Mouse (Mus musculus): ENCODE data around the gene Stambp. TPM values are rescaled to one million over a fixed set of nuclear protein-coding genes. Genes with fewer than 3 reads are reported as not detected.

Stambp gene
- polyA plus RNA-seq, 1 experiment from 2014 or later, result 20.9 TPM

DNA sequence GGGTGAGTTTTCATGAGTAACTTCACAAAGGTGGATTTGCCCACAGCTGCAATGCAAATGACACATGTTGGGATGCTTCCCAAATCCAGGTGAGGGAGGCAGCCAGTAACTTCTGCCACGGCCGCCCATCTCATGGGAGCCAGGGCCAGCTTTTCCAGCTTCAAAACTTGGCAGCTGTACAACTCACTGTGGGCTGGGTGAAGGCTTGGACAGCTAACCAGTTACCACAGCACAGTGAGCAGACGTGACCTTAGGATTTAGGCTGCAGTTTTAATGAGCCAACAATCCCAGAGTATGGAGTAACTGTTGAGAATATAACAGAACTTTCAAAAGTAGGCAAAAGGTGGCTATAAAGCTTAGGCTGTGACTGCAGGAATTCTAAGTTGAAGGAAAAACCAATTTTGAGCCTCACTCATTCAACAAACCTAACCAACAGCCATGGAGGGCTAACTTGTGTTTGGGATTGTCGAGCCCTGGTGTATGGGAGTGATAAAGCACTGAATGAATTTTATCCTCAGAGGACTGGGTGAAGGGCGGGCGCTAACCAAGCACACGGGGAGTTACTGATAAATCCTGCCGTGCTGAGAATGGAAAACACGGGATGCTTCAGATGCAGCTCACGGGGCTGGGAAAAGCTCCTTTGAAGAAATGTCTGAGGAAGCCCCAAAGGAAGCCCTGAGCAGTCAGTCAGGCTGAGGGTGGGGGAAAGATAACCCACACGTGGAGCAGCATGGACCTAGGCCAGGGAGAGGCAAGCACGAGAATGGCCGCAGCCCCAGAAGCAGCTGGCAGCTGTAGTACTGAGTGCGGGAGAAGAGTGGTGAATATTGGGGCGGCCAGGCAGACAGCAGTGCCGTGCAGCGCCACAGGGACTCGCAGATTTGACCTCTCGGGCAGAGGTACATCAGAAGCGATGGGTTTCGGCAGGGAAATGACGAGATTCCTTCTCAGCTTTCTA, 75.5 kb downstream of the Stambp start:
- H3K4me1 ChIP-seq (ENCODE audit: control insufficient read depth, insufficient read depth, low read length), result no peaks in the 10 kb centered on the region
- H3K9me3 ChIP-seq (replicated peaks; ENCODE audit: control insufficient read depth, low read length), result no peaks in the 10 kb centered on the region
- H3K4me2 ChIP-seq (ENCODE audit: low read depth, low read length), result no peak overlapping the region
- no peaks in the 10 kb centered on the region for H3K36me3 ChIP-seq (replicated peaks; ENCODE audit: control insufficient read depth, insufficient read depth, low read depth, low read length)
- no peak for DNase-seq (ENCODE audit: low spot score)
- no peak overlapping the region for H3K27ac ChIP-seq (replicated peaks; ENCODE audit: low read depth, low read length)
- no peak overlapping the region for H3K4me3 ChIP-seq (ENCODE audit: low read depth, low read length)
- no peak overlapping the region for H3K9ac ChIP-seq (replicated peaks; ENCODE audit: low read length)
- WGBS, result 89% methylated on average over 22 of the region's 22 CpGs
- H3K27me3 ChIP-seq (ENCODE audit: control insufficient read depth, insufficient read depth, low read length), result no peaks in the 10 kb centered on the region
- ATAC-seq (replicated peaks; ENCODE audit: insufficient number of reproducible peaks, low FRiP score, low TSS enrichment, low read depth), result no peak

DNA sequence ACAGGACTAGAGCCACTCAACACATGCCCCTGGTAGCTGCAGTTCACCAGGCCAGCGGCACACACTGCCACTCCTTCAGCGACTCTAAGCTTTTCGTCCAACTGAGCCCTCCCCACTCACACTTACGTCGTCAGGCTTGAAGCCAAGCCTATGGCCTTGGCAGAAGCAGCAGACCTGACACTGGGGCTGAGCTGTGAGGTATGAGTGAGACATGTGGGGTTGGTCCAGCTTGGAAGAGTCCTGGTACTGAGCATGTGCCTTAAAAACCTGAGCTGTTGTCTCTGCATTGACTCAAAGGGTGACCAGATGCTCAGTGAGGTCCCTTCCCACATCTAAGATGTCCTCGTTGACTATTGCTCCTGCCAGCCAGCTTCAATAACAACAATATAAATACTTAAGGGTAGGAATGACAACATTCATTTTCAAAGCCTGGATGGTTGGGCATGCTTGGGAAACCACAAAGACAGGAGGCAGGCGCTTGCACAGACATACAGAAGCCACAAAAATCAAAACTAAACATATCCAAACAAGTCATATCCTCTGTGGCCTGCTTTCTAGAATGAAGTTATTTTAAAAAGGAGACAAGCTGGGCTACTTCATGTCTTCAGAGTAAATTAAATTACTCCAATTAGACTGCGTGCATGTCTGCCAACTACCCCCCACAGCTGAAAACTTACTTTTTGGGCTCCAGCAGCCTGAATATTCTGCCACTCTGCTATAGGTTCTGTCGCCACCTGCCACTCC, 76.3 kb downstream of the Stambp start:
- H3K36me3 ChIP-seq (replicated peaks; ENCODE audit: control insufficient read depth, insufficient read depth, low read depth, low read length), result no peaks in the 10 kb centered on the region
- no peak overlapping the region for H3K27ac ChIP-seq (replicated peaks; ENCODE audit: low read depth, low read length)

More for the DNA sequence above, 76.3 kb downstream of the Stambp start:
- Histone ChIP-seq H3K27me3 (ENCODE audit: control insufficient read depth, insufficient read depth, low read length) (no peaks in the 10 kb centered on the region), H3K9me3 (replicated peaks; ENCODE audit: control insufficient read depth, low read length) (no peaks in the 10 kb centered on the region), H3K4me1 (ENCODE audit: control insufficient read depth, insufficient read depth, low read length) (no peaks in the 10 kb centered on the region), H3K9ac (replicated peaks; ENCODE audit: low read length) (no peak overlapping the region), H3K4me3 (ENCODE audit: low read depth, low read length) (no peak overlapping the region), H3K4me2 (ENCODE audit: low read depth, low read length) (no peak overlapping the region)
- ATAC-seq (replicated peaks; ENCODE audit: insufficient number of reproducible peaks, low FRiP score, low TSS enrichment, low read depth) (no peak), DNase-seq (ENCODE audit: low spot score) (no peak)
- WGBS, result 89% methylated on average over 9 of the region's 9 CpGs

Other genes with a start within 250 kb of the Stambp start
- gene Mthfd2, start 246.8 kb downstream of the Stambp start, polyA plus RNA-seq (2014; fragmentation: Nextera tagmentation; extraction: Ambion mirVana), result 58.7 and 59.7 TPM in 2 replicates
- 80.0 and 85.7 TPM in 2 replicates for gene Mob1a, start 246.7 kb downstream of the Stambp start, polyA plus RNA-seq (2014; fragmentation: Nextera tagmentation; extraction: Ambion mirVana)
- 142 and 144 TPM in 2 replicates for gene Bola3, start 223.6 kb downstream of the Stambp start, polyA plus RNA-seq (2014; fragmentation: Nextera tagmentation; extraction: Ambion mirVana)
- 24.3 and 27.9 TPM in 2 replicates for gene Tet3, start 113.6 kb downstream of the Stambp start, polyA plus RNA-seq (2014; fragmentation: Nextera tagmentation; extraction: Ambion mirVana)
- gene Dguok, start 65.8 kb downstream of the Stambp start, polyA plus RNA-seq (2014; fragmentation: Nextera tagmentation; extraction: Ambion mirVana), result 56.1 and 66.2 TPM in 2 replicates
- 2.4 and 3.9 TPM in 2 replicates for gene Actg2, start 36.5 kb downstream of the Stambp start, polyA plus RNA-seq (2014; fragmentation: Nextera tagmentation; extraction: Ambion mirVana)
- not detected in 2 replicates for gene Clec4f, start 83.5 kb upstream of the Stambp start, polyA plus RNA-seq (2014; fragmentation: Nextera tagmentation; extraction: Ambion mirVana)
- not detected in 2 replicates for gene Cd207, start 105.1 kb upstream of the Stambp start, polyA plus RNA-seq (2014; fragmentation: Nextera tagmentation; extraction: Ambion mirVana)
- gene Vax2, start 138.5 kb upstream of the Stambp start, polyA plus RNA-seq (2014; fragmentation: Nextera tagmentation; extraction: Ambion mirVana), result 2.0 and 8.4 TPM in 2 replicates
- gene Atp6v1b1, start 170.3 kb upstream of the Stambp start, polyA plus RNA-seq (2014; fragmentation: Nextera tagmentation; extraction: Ambion mirVana), result 0.22 TPM in 1 of 2 replicates, not detected in the other
- gene Ankrd53, start 189.9 kb upstream of the Stambp start, polyA plus RNA-seq (2014; fragmentation: Nextera tagmentation; extraction: Ambion mirVana), result not detected in 2 replicates
- 53.5 and 56.8 TPM in 2 replicates for gene Tex261, start 203.1 kb upstream of the Stambp start, polyA plus RNA-seq (2014; fragmentation: Nextera tagmentation; extraction: Ambion mirVana)
- gene Nagk, start 222.3 kb upstream of the Stambp start, polyA plus RNA-seq (2014; fragmentation: Nextera tagmentation; extraction: Ambion mirVana), result 28.7 and 28.9 TPM in 2 replicates

Measured in embryonic facial prominence, embryonic 11.5 days (tissue).